Mouse (Mus musculus) hindlimb bud, embryonic 11.5 days (tissue): ENCODE measurements around the gene Chodl.

Experiments used
- DNase-seq: peaks from one replicate; pipeline ENCODE4 v3.0.0-alpha.2; 2012; ENCODE audit warnings: low read depth, low spot score; ENCODE audit errors: extremely low spot score

The Chodl gene

GRCm38 (mm10) chr16:78930382-78931286, at the start of gene Chodl:
Gene Chodl (plus strand): TSS chr16:78930948.
- no peak for DNase-seq

GRCm38 (mm10) chr16:78922644-78923043, 8.1 kb upstream of the Chodl start:
- no peak for DNase-seq

- DNase-seq, result no peak
Measured at GRCm38 (mm10) chr16:78931287-78932025, 708 bp downstream of the Chodl start.

GRCm38 (mm10) chr16:78934298-78934697, 3.5 kb downstream of the Chodl start:
- DNase-seq, result no peak

GRCm38 (mm10) chr16:78937755-78938154, 7.0 kb downstream of the Chodl start:
- DNase-seq, result no peak

GRCm38 (mm10) chr16:78950359-78950758, 19.6 kb downstream of the Chodl start:
- no peak for DNase-seq

- no peak for DNase-seq
Measured at GRCm38 (mm10) chr16:78957434-78957833, 26.7 kb downstream of the Chodl start.

GRCm38 (mm10) chr16:78969091-78969731, 38.5 kb downstream of the Chodl start:
- peak; percentile 50 for DNase-seq

GRCm38 (mm10) chr16:78974099-78974498, 43.4 kb downstream of the Chodl start:
- no peak for DNase-seq

GRCm38 (mm10) chr16:78976384-78976783, 45.6 kb downstream of the Chodl start:
- DNase-seq, result no peak
